Mouse (Mus musculus): ENCODE measurements at regions not wholly inside any gene's neighbourhood (a gene's known extent, or its start where the extent isn't known, plus 50 kb on each side); places are given as distances from the start of the nearest gene placed in this dataset.

DNA sequence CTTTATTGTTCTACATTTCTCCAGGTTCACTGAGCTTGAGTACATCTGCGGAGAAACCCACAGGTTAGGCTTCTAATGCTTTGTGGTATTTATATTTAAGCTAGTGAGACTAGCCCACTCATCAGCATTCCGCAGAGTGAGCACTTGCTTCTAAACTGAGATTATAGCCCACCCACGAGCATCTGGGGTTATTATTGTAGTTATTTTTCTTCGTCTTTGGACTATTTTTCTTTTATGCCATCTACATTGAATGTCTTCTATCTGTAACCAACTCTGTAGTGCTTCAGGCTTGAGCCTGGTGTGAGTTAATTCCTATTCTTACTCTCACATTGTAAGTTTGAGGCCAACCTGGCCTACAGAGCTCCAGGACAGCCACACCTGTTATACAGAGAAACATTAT, 765.0 kb upstream of the Alcam start:
- Histone ChIP-seq H3K4me1 (ENCODE audit: control insufficient read depth, insufficient read depth, low read length) (no peaks in the 10 kb centered on the region), H3K4me3 (ENCODE audit: insufficient read depth, low read length) (no peak overlapping the region), H3K27ac (ENCODE audit: insufficient read depth, low read length) (no peak overlapping the region)
- TF ChIP-seq POLR2A (IDR thresholded peaks at IDR 0.05; ENCODE audit: low read depth, low read length) (no peak), CTCF (IDR thresholded peaks at IDR 0.05; ENCODE audit: borderline replicate concordance, insufficient read depth, low read length) (no peak)

DNA sequence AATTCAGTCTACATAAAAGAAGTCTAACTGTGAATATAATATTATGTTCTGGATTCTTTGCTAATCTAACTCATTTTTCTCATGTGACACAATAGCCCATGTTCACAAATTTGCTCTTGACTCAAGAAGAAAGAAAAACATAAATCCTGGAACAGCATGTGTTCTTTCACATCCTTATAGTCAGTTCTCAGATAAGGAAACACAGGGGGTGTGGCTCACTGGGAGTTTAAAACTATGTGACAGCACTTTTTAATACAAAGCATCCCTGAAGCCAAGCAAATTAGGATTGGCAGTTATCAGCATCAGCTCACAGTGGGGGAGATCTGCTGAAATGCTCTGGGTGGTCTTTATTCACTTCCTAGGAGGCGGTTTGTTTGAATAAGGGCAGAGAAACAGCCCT, 747.6 kb upstream of the Alcam start:
- H3K4me3 ChIP-seq (ENCODE audit: insufficient read depth, low read length), result no peak overlapping the region
- TF ChIP-seq CTCF (IDR thresholded peaks at IDR 0.05; ENCODE audit: borderline replicate concordance, insufficient read depth, low read length) (no peak), POLR2A (IDR thresholded peaks at IDR 0.05; ENCODE audit: low read depth, low read length) (no peak)
- no peak overlapping the region for H3K27ac ChIP-seq (ENCODE audit: insufficient read depth, low read length)
- no peaks in the 10 kb centered on the region for H3K4me1 ChIP-seq (ENCODE audit: control insufficient read depth, insufficient read depth, low read length)

DNA sequence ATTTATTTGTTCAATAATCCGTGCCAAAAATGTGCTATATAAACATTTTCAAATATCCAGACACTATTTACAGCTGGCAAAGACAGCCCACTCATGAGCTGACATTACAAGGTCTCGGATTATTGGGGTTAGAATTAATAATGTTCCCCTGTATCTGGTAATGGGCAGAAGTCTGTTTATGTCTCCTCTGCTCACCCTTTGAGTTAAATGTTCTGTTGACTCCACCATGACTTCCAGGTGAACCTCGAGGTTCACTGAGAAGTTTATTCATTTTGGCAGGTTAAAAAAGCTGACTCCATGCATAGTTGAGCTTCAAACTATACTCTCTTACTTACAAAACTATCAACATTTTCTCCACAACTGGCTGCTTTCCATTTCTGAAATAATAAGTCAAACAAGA, 732.6 kb upstream of the Alcam start:
- Histone ChIP-seq H3K27ac (ENCODE audit: insufficient read depth, low read length) (no peak overlapping the region), H3K4me1 (ENCODE audit: control insufficient read depth, insufficient read depth, low read length) (no peaks in the 10 kb centered on the region), H3K4me3 (ENCODE audit: insufficient read depth, low read length) (no peak overlapping the region)
- TF ChIP-seq CTCF (IDR thresholded peaks at IDR 0.05; ENCODE audit: borderline replicate concordance, insufficient read depth, low read length) (no peak), POLR2A (IDR thresholded peaks at IDR 0.05; ENCODE audit: low read depth, low read length) (no peak)

DNA sequence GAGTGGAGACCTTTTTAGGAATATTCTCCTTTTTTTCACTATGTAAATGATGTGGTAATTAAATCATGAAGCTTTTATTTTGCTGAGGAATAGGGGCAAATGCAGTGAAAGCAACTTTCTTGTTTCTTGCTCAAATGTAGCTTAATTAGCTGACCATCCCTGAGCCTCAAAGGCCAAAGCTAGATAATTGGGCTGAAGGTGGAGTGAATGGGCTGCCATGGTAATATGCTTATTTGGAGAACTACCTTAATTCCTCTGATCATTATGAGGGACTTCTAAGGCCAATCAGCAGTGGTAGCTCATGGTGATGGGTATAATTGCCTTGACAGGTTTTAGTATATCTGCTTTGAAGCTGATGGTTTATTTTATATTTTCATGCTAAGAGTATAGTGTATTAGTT, 702.5 kb upstream of the Alcam start:
- TF ChIP-seq POLR2A (IDR thresholded peaks at IDR 0.05; ENCODE audit: low read depth, low read length) (no peak), CTCF (IDR thresholded peaks at IDR 0.05; ENCODE audit: borderline replicate concordance, insufficient read depth, low read length) (no peak)

DNA sequence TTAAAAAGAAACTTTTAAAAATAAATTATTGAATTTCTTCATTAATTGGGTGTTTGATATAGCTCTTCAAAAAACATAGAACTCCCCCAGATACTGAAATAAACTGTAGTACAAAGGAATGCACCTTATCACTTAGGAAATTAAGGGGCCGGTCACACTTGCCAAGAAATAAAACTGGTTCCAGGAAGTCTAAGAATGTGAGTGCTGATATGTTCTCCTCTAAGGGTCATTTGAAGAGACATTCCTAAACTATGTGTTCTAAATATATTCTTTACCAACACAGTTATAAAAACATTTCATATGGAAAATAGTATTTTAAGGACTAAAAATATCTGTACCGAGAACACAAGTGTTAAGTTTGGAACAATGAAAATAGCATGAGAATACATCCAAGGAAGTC, 676.8 kb upstream of the Alcam start:
- Histone ChIP-seq H3K4me1 (ENCODE audit: control insufficient read depth, insufficient read depth, low read length) (no peaks in the 10 kb centered on the region), H3K27ac (ENCODE audit: insufficient read depth, low read length) (no peak overlapping the region), H3K4me3 (ENCODE audit: insufficient read depth, low read length) (no peak overlapping the region)
- TF ChIP-seq CTCF (IDR thresholded peaks at IDR 0.05; ENCODE audit: borderline replicate concordance, insufficient read depth, low read length), result no peak
- no peak for TF ChIP-seq POLR2A (IDR thresholded peaks at IDR 0.05; ENCODE audit: low read depth, low read length)

More for the DNA sequence above, 702.5 kb upstream of the Alcam start:
- Histone ChIP-seq H3K4me1 (ENCODE audit: control insufficient read depth, insufficient read depth, low read length) (no peaks in the 10 kb centered on the region), H3K4me3 (ENCODE audit: insufficient read depth, low read length) (no peak overlapping the region), H3K27ac (ENCODE audit: insufficient read depth, low read length) (no peak overlapping the region)

DNA sequence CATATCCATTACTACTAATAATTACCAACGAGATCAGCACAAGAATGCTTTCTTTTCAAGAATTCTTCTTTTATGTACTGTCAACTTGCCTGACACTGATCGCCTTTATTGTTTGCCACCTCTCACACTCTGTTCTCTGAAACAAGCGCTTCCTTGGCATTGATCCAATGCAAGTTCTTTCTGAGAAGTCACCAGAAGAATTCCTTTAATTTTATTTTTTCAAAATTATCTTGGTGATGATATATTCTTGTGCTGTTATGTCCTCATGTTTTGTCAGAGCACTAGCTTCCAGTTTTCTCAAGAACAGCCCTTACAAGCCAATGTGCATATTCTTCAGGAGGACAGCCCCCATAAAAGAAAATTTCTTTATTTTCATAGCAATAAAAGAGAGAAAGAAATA, 654.9 kb upstream of the Alcam start:
- no peak for TF ChIP-seq CTCF (IDR thresholded peaks at IDR 0.05; ENCODE audit: borderline replicate concordance, insufficient read depth, low read length)
- Histone ChIP-seq H3K4me1 (ENCODE audit: control insufficient read depth, insufficient read depth, low read length) (no peaks in the 10 kb centered on the region), H3K27ac (ENCODE audit: insufficient read depth, low read length) (no peak overlapping the region), H3K4me3 (ENCODE audit: insufficient read depth, low read length) (no peak overlapping the region)

DNA sequence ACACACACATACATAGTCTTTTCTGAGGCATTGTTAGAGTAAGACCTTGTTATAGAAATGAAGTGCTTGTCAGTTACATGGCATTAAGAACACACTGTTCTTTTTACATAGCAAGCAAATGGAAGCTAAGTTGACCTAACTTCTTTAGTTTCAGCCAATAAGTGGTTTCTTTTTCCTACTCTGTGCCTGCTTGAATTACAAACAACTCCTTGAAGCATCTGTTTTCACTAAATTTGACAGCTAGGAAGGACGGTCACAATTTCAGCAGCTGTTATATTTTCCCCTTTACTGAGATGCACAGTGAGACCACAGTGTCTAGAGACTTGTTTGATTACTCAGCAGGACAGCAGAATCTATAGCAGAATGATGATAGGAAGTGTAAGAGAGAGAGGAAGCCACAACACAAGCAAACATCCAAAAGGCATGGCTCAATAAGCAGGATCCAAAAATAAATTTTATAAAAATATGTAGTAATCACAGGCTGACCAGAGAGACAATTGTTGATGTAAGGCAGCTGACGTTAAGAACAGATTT, 641.6 kb upstream of the Alcam start:
- Histone ChIP-seq H3K4me3 (ENCODE audit: insufficient read depth, low read length) (no peak overlapping the region), H3K27ac (ENCODE audit: insufficient read depth, low read length) (no peak overlapping the region), H3K4me1 (ENCODE audit: control insufficient read depth, insufficient read depth, low read length) (no peaks in the 10 kb centered on the region)
- TF ChIP-seq POLR2A (IDR thresholded peaks at IDR 0.05; ENCODE audit: low read depth, low read length) (no peak), CTCF (IDR thresholded peaks at IDR 0.05; ENCODE audit: borderline replicate concordance, insufficient read depth, low read length) (no peak)

DNA sequence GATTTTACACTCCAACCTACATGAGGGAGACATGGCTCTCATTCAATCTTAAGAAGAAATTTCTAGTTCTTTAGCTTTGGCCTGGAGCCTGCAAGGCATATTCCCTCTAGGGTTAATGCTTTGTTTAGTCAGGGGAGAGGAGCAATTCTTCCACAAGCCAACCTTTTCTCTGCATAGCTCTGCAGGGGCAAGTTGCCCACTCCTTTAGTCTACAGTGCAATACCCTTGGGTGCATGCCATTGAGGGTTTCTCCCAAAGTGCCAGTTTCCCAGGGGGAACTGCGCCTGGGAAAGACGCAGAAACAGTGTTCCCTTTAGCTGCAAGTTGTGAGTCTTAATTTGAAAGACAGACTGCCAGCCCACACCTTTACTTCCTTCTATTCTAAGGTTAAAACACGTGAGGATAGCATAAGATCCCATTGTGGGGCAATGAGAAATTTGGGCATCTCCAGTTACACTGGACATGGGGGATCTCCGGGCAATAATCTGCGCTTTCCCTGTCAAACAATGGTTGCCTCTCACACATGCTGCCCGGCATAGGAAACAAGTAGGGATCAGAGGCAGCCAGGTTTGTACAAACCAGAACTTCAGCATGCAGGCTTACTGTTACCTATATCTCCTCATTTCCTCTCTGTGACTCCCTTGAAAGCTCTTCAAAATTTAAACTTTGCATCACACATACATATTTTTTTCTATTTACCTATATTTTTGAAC, 620.1 kb upstream of the Alcam start:
- no peak overlapping the region for H3K4me3 ChIP-seq (ENCODE audit: insufficient read depth, low read length)
- H3K4me1 ChIP-seq (ENCODE audit: control insufficient read depth, insufficient read depth, low read length), result no peaks in the 10 kb centered on the region
- no peak overlapping the region for H3K27ac ChIP-seq (ENCODE audit: insufficient read depth, low read length)
- TF ChIP-seq POLR2A (IDR thresholded peaks at IDR 0.05; ENCODE audit: low read depth, low read length) (no peak), CTCF (IDR thresholded peaks at IDR 0.05; ENCODE audit: borderline replicate concordance, insufficient read depth, low read length) (no peak)

DNA sequence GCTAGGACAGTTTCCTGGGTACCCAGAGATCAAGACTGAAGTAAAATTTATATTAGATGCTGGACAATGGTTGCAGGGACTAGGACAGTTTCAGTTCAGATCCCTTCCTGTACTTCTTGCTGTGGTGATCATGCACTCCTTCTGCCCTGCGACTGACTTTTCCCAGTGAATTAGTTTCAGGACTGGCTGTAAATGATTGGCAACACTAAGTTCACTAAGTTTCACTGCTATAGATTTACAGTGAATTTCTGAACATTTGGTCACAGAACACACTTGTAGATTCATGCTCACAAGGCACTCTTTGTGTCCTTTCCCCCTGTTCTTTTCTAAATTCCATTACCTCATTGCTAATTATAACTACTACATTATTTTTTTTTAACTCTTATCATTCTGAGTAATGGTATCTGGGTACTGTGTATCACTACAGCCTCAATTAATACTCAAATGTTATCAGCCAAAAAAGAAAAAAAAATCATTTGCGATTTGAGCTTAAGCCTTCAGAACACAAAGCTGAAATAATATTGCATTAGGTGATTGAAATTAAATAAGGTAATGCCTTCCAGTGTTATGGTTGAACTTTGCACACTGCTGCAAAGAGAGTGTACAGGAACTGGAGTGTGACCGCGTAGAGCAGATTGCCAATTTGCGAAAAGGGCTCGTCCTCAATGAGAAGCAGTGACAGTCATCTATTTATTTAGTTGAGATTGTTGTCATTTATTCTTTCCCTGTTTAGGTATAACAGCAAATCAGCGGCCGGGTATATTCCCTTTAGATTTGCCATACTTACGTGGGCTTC, 618.2 kb upstream of the Alcam start:
- Histone ChIP-seq H3K27ac (ENCODE audit: insufficient read depth, low read length) (no peak overlapping the region), H3K4me3 (ENCODE audit: insufficient read depth, low read length) (no peak overlapping the region), H3K4me1 (ENCODE audit: control insufficient read depth, insufficient read depth, low read length) (no peaks in the 10 kb centered on the region)
- TF ChIP-seq CTCF (IDR thresholded peaks at IDR 0.05; ENCODE audit: borderline replicate concordance, insufficient read depth, low read length) (no peak), POLR2A (IDR thresholded peaks at IDR 0.05; ENCODE audit: low read depth, low read length) (no peak)

DNA sequence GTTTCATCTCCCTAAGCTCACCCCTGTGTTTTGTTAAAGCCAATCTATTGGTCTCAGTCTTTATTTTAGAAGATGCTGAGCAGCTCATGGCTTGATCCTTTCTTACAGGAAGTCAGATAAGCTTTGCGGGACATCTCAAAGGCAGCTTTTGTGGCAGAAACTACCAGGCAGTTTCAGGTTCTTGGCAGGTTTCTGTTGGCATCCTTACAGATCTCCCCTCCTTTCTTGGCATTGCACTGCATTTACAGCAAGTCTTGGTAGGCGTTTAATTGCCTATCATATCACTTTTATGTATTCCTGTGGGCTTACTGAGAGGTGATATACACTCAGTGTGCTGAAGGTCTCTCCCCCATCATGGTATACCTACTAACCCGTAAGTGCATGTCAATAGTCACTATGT, 610.3 kb upstream of the Alcam start:
- Histone ChIP-seq H3K27ac (ENCODE audit: insufficient read depth, low read length) (no peak overlapping the region), H3K4me1 (ENCODE audit: control insufficient read depth, insufficient read depth, low read length) (no peaks in the 10 kb centered on the region), H3K4me3 (ENCODE audit: insufficient read depth, low read length) (no peak overlapping the region)
- TF ChIP-seq CTCF (IDR thresholded peaks at IDR 0.05; ENCODE audit: borderline replicate concordance, insufficient read depth, low read length) (no peak), POLR2A (IDR thresholded peaks at IDR 0.05; ENCODE audit: low read depth, low read length) (no peak)

Data from embryonic fibroblast, embryonic 13.5 days (primary cell).